Mouse (Mus musculus): ENCODE data around the gene BC028528. TPM values are rescaled to one million over a fixed set of nuclear protein-coding genes. Genes with fewer than 3 reads are reported as not detected.
"Not testable (repeated sequence)": the region's sequence is repeated elsewhere in the genome, so short reads cannot be mapped to it uniquely, and the experiment has no call there.

Gene BC028528
- polyA plus RNA-seq, 1 experiment from 2014 or later, result 24.0 TPM

GRCm38 (mm10) chr3:95902373-95902625 lies 10.5 kb upstream of the BC028528 start:
- DNase-seq (ENCODE audit: low spot score) (no peak), ATAC-seq (replicated peaks; ENCODE audit: low FRiP score, low read depth) (no peak)
- Histone ChIP-seq H3K9ac (ENCODE audit: low read depth, low read length) (no peak overlapping the region), H3K4me2 (ENCODE audit: low read length) (no peak overlapping the region), H3K4me1 (replicated peaks; ENCODE audit: insufficient read depth, low read length) (peaks cover 13% of the 10 kb centered on the region), H3K36me3 (ENCODE audit: insufficient read depth, low read length) (no peaks in the 10 kb centered on the region), H3K27me3 (ENCODE audit: insufficient read depth, low read length) (no peaks in the 10 kb centered on the region), H3K27ac (0 out of 2 replicates have a peak overlapping the region, but pooled peaks have one; percentile 13), H3K4me3 (replicated peaks; ENCODE audit: low read depth, low read length) (no peak overlapping the region), H3K9me3 (replicated peaks; ENCODE audit: low read length) (no peaks in the 10 kb centered on the region)
- TF ChIP-seq CTCF (IDR thresholded peaks at IDR 0.05; ENCODE audit: low read depth), result no peak

GRCm38 (mm10) chr3:95901616-95902372 lies 10.0 kb upstream of the BC028528 start:
- no peak for TF ChIP-seq CTCF (IDR thresholded peaks at IDR 0.05; ENCODE audit: low read depth)
- 30% methylated on average over 9 of the region's 9 CpGs for WGBS
- H3K4me1 ChIP-seq (replicated peaks; ENCODE audit: insufficient read depth, low read length), result peaks cover 13% of the 10 kb centered on the region
- H3K27me3 ChIP-seq (ENCODE audit: insufficient read depth, low read length), result no peaks in the 10 kb centered on the region
- no peak overlapping the region for H3K9ac ChIP-seq (ENCODE audit: low read depth, low read length)
- H3K36me3 ChIP-seq (ENCODE audit: insufficient read depth, low read length), result no peaks in the 10 kb centered on the region
- no peak overlapping the region for H3K4me2 ChIP-seq (ENCODE audit: low read length)
- DNase-seq (ENCODE audit: low spot score) (no peak), ATAC-seq (replicated peaks; ENCODE audit: low FRiP score, low read depth) (no peak)
- no peak overlapping the region for H3K4me3 ChIP-seq (replicated peaks; ENCODE audit: low read depth, low read length)
- no peak overlapping the region for H3K27ac ChIP-seq
- H3K9me3 ChIP-seq (replicated peaks; ENCODE audit: low read length), result no peaks in the 10 kb centered on the region

- WGBS, result 67% methylated on average over 13 of the region's 13 CpGs
- no peak overlapping the region for H3K9ac ChIP-seq (ENCODE audit: low read depth, low read length)
- DNase-seq (ENCODE audit: low spot score) (no peak), ATAC-seq (replicated peaks; ENCODE audit: low FRiP score, low read depth) (no peak)
- peaks cover 6% of the 10 kb centered on the region; the same call in 1 of the 2 replicates for H3K4me1 ChIP-seq (replicated peaks; ENCODE audit: insufficient read depth, low read length)
- no peaks in the 10 kb centered on the region for H3K36me3 ChIP-seq (ENCODE audit: insufficient read depth, low read length)
- no peaks in the 10 kb centered on the region for H3K27me3 ChIP-seq (ENCODE audit: insufficient read depth, low read length)
- H3K4me2 ChIP-seq (ENCODE audit: low read length), result no peak overlapping the region
- TF ChIP-seq CTCF (IDR thresholded peaks at IDR 0.05; ENCODE audit: low read depth), result no peak
- H3K9me3 ChIP-seq (replicated peaks; ENCODE audit: low read length), result no peaks in the 10 kb centered on the region
- no peak overlapping the region for H3K4me3 ChIP-seq (replicated peaks; ENCODE audit: low read depth, low read length)
- no peak overlapping the region for H3K27ac ChIP-seq
Observed at GRCm38 (mm10) chr3:95899800-95900524, 8.2 kb upstream of the BC028528 start.

- Histone ChIP-seq H3K4me2 (ENCODE audit: low read length) (0 out of 2 replicates have a peak overlapping the region, but pooled peaks have one; percentile 71), H3K4me1 (replicated peaks; ENCODE audit: insufficient read depth, low read length) (peaks cover 20% of the 10 kb centered on the region)
- not testable (repeated sequence) for DNase-seq (ENCODE audit: low spot score); H3K27me3 ChIP-seq (ENCODE audit: insufficient read depth, low read length); H3K9ac ChIP-seq (ENCODE audit: low read depth, low read length); ATAC-seq (replicated peaks; ENCODE audit: low FRiP score, low read depth); H3K4me3 ChIP-seq (replicated peaks; ENCODE audit: low read depth, low read length); H3K36me3 ChIP-seq (ENCODE audit: insufficient read depth, low read length); H3K9me3 ChIP-seq (replicated peaks; ENCODE audit: low read length); H3K27ac ChIP-seq
- WGBS, result 81% methylated on average over 7 of the region's 7 CpGs
Observed at GRCm38 (mm10) chr3:95895501-95895900, 3.7 kb upstream of the BC028528 start.

- DNase-seq (ENCODE audit: low spot score) (peak; percentile 86), ATAC-seq (replicated peaks; ENCODE audit: low FRiP score, low read depth) (peak; percentile 25; the same call in 1 of the 2 replicates)
- peaks cover 22% of the 10 kb centered on the region for H3K4me1 ChIP-seq (replicated peaks; ENCODE audit: insufficient read depth, low read length)
Observed at GRCm38 (mm10) chr3:95894317-95895160, 2.7 kb upstream of the BC028528 start.

GRCm38 (mm10) chr3:95893606-95894316 lies 2.0 kb upstream of the BC028528 start, which contains the start of gene Aph1a:
TSS of gene Aph1a (plus strand) at chr3:95893969.
- Histone ChIP-seq H3K9ac (ENCODE audit: low read depth, low read length) (peak within 1 kb of the TSS; percentile 64), H3K27ac (peak within 1 kb of the TSS; percentile 83), H3K4me2 (ENCODE audit: low read length) (peak within 1 kb of the TSS; percentile 71), H3K4me1 (replicated peaks; ENCODE audit: insufficient read depth, low read length) (peaks cover 22% of the 10 kb centered on the region), H3K4me3 (replicated peaks; ENCODE audit: low read depth, low read length) (peak within 1 kb of the TSS; percentile 50)
- not testable (repeated sequence) for H3K9me3 ChIP-seq (replicated peaks; ENCODE audit: low read length); H3K27me3 ChIP-seq (ENCODE audit: insufficient read depth, low read length); H3K36me3 ChIP-seq (ENCODE audit: insufficient read depth, low read length)
- under 1% methylated on average over 25 of the region's 43 CpGs for WGBS
- ATAC-seq (replicated peaks; ENCODE audit: low FRiP score, low read depth) (peak; percentile 96), DNase-seq (ENCODE audit: low spot score) (peak; percentile 99)

More at GRCm38 (mm10) chr3:95894317-95895160, 2.7 kb upstream of the BC028528 start:
- WGBS, result 7% methylated on average over 15 of the region's 16 CpGs
- Histone ChIP-seq H3K4me2 (ENCODE audit: low read length) (peak overlapping the region; percentile 71), H3K9ac (ENCODE audit: low read depth, low read length) (peak overlapping the region; percentile 64), H3K4me3 (replicated peaks; ENCODE audit: low read depth, low read length) (peak overlapping the region; percentile 50), H3K27me3 (ENCODE audit: insufficient read depth, low read length) (no peaks in the 10 kb centered on the region), H3K9me3 (replicated peaks; ENCODE audit: low read length) (no peaks in the 10 kb centered on the region), H3K27ac (peak overlapping the region; percentile 82), H3K36me3 (ENCODE audit: insufficient read depth, low read length) (no peaks in the 10 kb centered on the region)
- no peak for TF ChIP-seq CTCF (IDR thresholded peaks at IDR 0.05; ENCODE audit: low read depth)

Data from kidney, postnatal 0 days (tissue).